Mouse (Mus musculus) ES-Bruce4 (cell line): Measurements from ENCODE around the gene Dennd4a. TPM values are rescaled to one million over a fixed set of nuclear protein-coding genes. Genes with fewer than 3 reads are reported as not detected.

Experiments
- H3K27ac ChIP-seq: 2 replicates; pipeline ENCODE4 v1.5.1; 2012; ENCODE audit warnings: low read length, inconsistent platforms; ENCODE audit not compliant: insufficient read depth
- H3K27me3 ChIP-seq: 2 replicates; pipeline ENCODE4 v1.6.1; 2012; ENCODE audit warnings: mild to moderate bottlenecking, low read length, inconsistent platforms; ENCODE audit not compliant: control insufficient read depth, poor library complexity, insufficient read depth, severe bottlenecking
- H3K36me3 ChIP-seq: 2 replicates; pipeline ENCODE4 v1.6.1; 2012; ENCODE audit warnings: inconsistent platforms, mild to moderate bottlenecking, low read length, moderate library complexity; ENCODE audit not compliant: control insufficient read depth, poor library complexity, insufficient read depth, severe bottlenecking
- H3K4me1 ChIP-seq: one replicate; pipeline ENCODE4 v1.8.1; 2011; ENCODE audit warnings: low read length; ENCODE audit not compliant: control insufficient read depth, insufficient read depth
- H3K4me3 ChIP-seq: 2 replicates; pipeline ENCODE4 v1.5.1; 2011; ENCODE audit warnings: low read depth, mild to moderate bottlenecking, low read length
- H3K9ac ChIP-seq: 2 replicates; pipeline ENCODE4 v1.6.1; 2012; ENCODE audit warnings: low read depth, mild to moderate bottlenecking, inconsistent platforms; ENCODE audit not compliant: poor library complexity, severe bottlenecking
- H3K9me3 ChIP-seq: replicated peaks from 2 replicates; pipeline ENCODE4 v1.6.1; 2012; ENCODE audit warnings: mild to moderate bottlenecking, low read length, inconsistent platforms; ENCODE audit not compliant: control insufficient read depth, poor library complexity, insufficient read depth, severe bottlenecking
- CTCF ChIP-seq: IDR thresholded peaks from one replicate; pipeline ENCODE4 v1.8.1; 2011; ENCODE audit warnings: low read depth, low read length
- EP300 ChIP-seq: IDR thresholded peaks from 2 replicates; pipeline ENCODE4 v1.6.1; 2011; ENCODE audit warnings: low read depth, low read length; ENCODE audit not compliant: insufficient read depth
- POLR2A ChIP-seq: IDR thresholded peaks from one replicate; pipeline ENCODE4 v1.8.1; 2011; ENCODE audit warnings: low read length; ENCODE audit not compliant: insufficient read depth
- polyA plus RNA-seq: library from polyadenylated mRNA; stranded (reverse); fragments of >200 nt; gene quantifications from 2 replicates; pipeline ENCODE4 v1.2.4, GENCODE M21; 2011; ENCODE audit warnings: low read depth; ENCODE audit not compliant: missing spikeins, insufficient read depth, insufficient read length

Dennd4a gene
- polyA plus RNA-seq, 1 experiment: 8.6 TPM

DNA sequence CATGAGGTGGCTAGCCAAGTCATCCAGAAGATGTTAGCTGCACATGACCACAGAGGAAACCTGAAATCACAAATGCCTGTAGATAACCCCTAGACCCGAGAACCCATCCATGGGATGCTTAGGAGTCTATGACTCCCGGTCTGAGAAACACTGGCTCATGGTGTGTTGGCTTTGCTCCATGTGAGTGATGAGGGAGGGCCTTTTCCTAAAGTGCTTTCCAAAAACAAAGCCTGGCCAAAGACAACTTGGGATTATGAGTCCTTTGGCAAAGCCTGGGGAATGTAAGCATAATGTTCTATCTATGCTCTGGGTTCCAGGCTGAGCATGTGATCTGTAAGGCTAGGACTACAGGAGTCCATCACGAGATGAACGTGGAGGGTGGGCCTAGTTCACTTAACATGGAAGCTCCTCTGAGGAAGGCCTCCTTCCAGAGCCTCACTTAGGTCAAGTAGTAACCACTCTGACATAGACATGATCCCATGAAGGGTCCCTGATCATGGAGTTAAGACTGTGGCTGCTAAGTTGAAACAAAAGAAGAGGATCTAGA lies 33.6 kb upstream of the Dennd4a start:
- Histone ChIP-seq H3K4me3 (no peak overlapping the region), H3K36me3 (no peaks in the 10 kb centered on the region), H3K27me3 (no peaks in the 10 kb centered on the region), H3K27ac (no peak overlapping the region), H3K9me3 (no peaks in the 10 kb centered on the region), H3K9ac (no peak overlapping the region), H3K4me1 (no peaks in the 10 kb centered on the region)
- no peak for TF ChIP-seq EP300
- no peak for TF ChIP-seq POLR2A
- TF ChIP-seq CTCF: no peak

GRCm38 (mm10) chr9:64778151-64778550 lies 33.0 kb upstream of the Dennd4a start:
- Histone ChIP-seq H3K4me1 (no peaks in the 10 kb centered on the region), H3K4me3 (no peak overlapping the region), H3K27ac (no peak overlapping the region), H3K27me3 (no peaks in the 10 kb centered on the region), H3K36me3 (no peaks in the 10 kb centered on the region), H3K9me3 (no peaks in the 10 kb centered on the region), H3K9ac (no peak overlapping the region)
- no peak for TF ChIP-seq EP300
- TF ChIP-seq POLR2A: no peak
- no peak for TF ChIP-seq CTCF

- TF ChIP-seq POLR2A (no peak), CTCF (no peak), EP300 (no peak)
- Histone ChIP-seq H3K4me1 (no peaks in the 10 kb centered on the region), H3K9ac (no peak overlapping the region), H3K4me3 (no peak overlapping the region), H3K36me3 (no peaks in the 10 kb centered on the region), H3K9me3 (no peaks in the 10 kb centered on the region), H3K27me3 (no peaks in the 10 kb centered on the region), H3K27ac (no peak overlapping the region)
Measured at GRCm38 (mm10) chr9:64779628-64780027, 31.5 kb upstream of the Dennd4a start.

DNA sequence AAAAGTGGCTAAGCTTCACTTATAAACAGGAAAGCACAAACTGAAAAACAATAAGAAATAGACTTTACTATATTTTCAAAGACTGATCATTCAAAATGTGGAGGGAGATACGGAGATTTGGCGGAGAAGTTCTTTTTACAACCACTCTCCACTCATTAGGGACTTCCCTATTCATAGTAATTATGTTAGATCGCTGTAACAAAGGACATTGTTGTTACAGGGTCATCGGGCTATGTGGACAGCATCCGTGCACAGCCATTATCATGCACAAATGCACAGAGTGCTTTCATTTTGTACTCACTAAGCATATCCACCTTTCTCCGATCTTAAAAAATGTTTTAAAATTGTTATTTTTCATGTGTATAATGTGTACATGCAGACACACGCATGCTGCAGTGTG lies 27.6 kb upstream of the Dennd4a start:
- Histone ChIP-seq H3K9me3 (no peaks in the 10 kb centered on the region), H3K36me3 (no peaks in the 10 kb centered on the region), H3K27me3 (no peaks in the 10 kb centered on the region), H3K27ac (no peak overlapping the region), H3K9ac (no peak overlapping the region), H3K4me1 (no peaks in the 10 kb centered on the region), H3K4me3 (no peak overlapping the region)
- TF ChIP-seq EP300 (no peak), POLR2A (no peak), CTCF (no peak)

- H3K27me3 ChIP-seq: no peaks in the 10 kb centered on the region
Measured at GRCm38 (mm10) chr9:64784841-64785240, 26.3 kb upstream of the Dennd4a start.

GRCm38 (mm10) chr9:64786216-64786905 lies 24.8 kb upstream of the Dennd4a start:
- TF ChIP-seq POLR2A: no peak
- no peak for TF ChIP-seq EP300
- no peak for TF ChIP-seq CTCF
- Histone ChIP-seq H3K27ac (no peak overlapping the region), H3K9ac (no peak overlapping the region), H3K4me3 (no peak overlapping the region), H3K9me3 (no peaks in the 10 kb centered on the region), H3K4me1 (no peaks in the 10 kb centered on the region), H3K27me3 (no peaks in the 10 kb centered on the region), H3K36me3 (no peaks in the 10 kb centered on the region)

More at GRCm38 (mm10) chr9:64784841-64785240, 26.3 kb upstream of the Dennd4a start:
- Histone ChIP-seq H3K27ac (no peak overlapping the region), H3K4me3 (no peak overlapping the region), H3K9me3 (no peaks in the 10 kb centered on the region), H3K4me1 (no peaks in the 10 kb centered on the region), H3K9ac (no peak overlapping the region), H3K36me3 (no peaks in the 10 kb centered on the region)
- peak; percentile 86 for TF ChIP-seq CTCF
- TF ChIP-seq EP300: no peak
- TF ChIP-seq POLR2A: no peak
